Comparison of ENCODE assay signal across 12 mouse cellular contexts in genomic region chr14:27956801-27957200, GRCm38 (mm10).
DNase-seq lines count a peak whose midpoint lies in the region; TF ChIP-seq lines count a peak whose summit lies in the region.
"Had no signal": no experiment of that assay in that cellular context is flagged by ENCODE, and none has a peak within 500 bp of the region (broad histone marks: within the 10 kb centered on the region; RNA-seq: fewer than 3 reads in every experiment).

No protein-coding gene starts in this region.

- no peak overlapping the region for H3K4me2 ChIP-seq in myocyte (ENCODE audit: low read depth)
- H3K4me2 ChIP-seq: liver, embryonic 12.5 days had no signal

- no peaks in the 10 kb centered on the region for H3K79me2 ChIP-seq in myocyte (ENCODE audit: control insufficient read depth, insufficient read depth)

- H3K27ac ChIP-seq in layer of hippocampus, adult 2 months, result peak overlapping the region; percentile 29; the same call in 1 of the 2 replicates
- H3K27ac ChIP-seq: liver, embryonic 12.5 days had no signal

- no peak overlapping the region for H3ac ChIP-seq in myocyte (ENCODE audit: control insufficient read depth, insufficient read length)

- no peak for TF ChIP-seq CTCF in layer of hippocampus, adult 2 months (conservative IDR thresholded peaks at IDR 0.05)

- no peaks in the 10 kb centered on the region for H3K27me3 ChIP-seq in myocyte (ENCODE audit: control insufficient read depth, insufficient read depth, insufficient read length)
- H3K27me3 ChIP-seq: liver, embryonic 12.5 days had no signal

- no peak for TF ChIP-seq POLR2A in myocyte (IDR thresholded peaks at IDR 0.05; ENCODE audit: insufficient read length, low read depth)

- no peaks in the 10 kb centered on the region for H3K36me3 ChIP-seq in myocyte (ENCODE audit: control insufficient read depth, insufficient read depth)
- H3K36me3 ChIP-seq: G1E; liver, embryonic 12.5 days had no signal

- intact Hi-C loops in gastrocnemius, postnatal 14 days (cut with DNase I; ENCODE audit: low total_unique reads), result no loop called here

- peak; percentile 5 for DNase-seq in gastrocnemius, postnatal 14 days
- no peak for DNase-seq in gastrocnemius, postnatal 10 days
- DNase-seq in layer of hippocampus, adult 2 months (ENCODE audit: low spot score in 2 of 2), result no peak
- no peak for DNase-seq in layer of hippocampus, postnatal 14 days (ENCODE audit: low spot score in 2 of 2)
- peak; percentile 16 for DNase-seq in adrenal gland, postnatal 25 days
- no peak for DNase-seq in ovary, adult 18-20 months (ENCODE audit: low spot score)
- DNase-seq in liver, result no peak
- DNase-seq: cerebellum, postnatal 36 days; thymus, adult 18-20 months had no signal

- H3K4me3 ChIP-seq in layer of hippocampus, adult 2 months, result no peak overlapping the region
- no peak overlapping the region for H3K4me3 ChIP-seq in myocyte
- H3K4me3 ChIP-seq: liver, embryonic 12.5 days had no signal

TF ChIP-seq in myocyte, 11 proteins besides CTCF, POLR2A, EP300 and RAD21:
- TF ChIP-seq POLR2AphosphoS2 (IDR thresholded peaks at IDR 0.05; ENCODE audit: insufficient read length, low read depth) (no peak), CEBPB (IDR thresholded peaks at IDR 0.05; ENCODE audit: insufficient read depth, poor library complexity, severe bottlenecking) (0 out of 2 replicates have a peak, but pooled peaks have one; percentile 37), MYOG (IDR thresholded peaks at IDR 0.05; ENCODE audit: control insufficient read depth in 1 of 3, insufficient read depth in 1 of 3, insufficient read length in 2 of 3, low read depth in 2 of 3) (no peak), MYOD1 (IDR thresholded peaks at IDR 0.05; ENCODE audit: control insufficient read depth in 1 of 3, insufficient read length in 2 of 3, low read depth in 2 of 3) (peak in 1 of 3 experiments; percentile 49)

Comparison
In these comparisons a context has a peak if more than half of its experiments do, and no peak if none do; other contexts are left out.
1. DNase-seq: peak in gastrocnemius, postnatal 14 days (single experiment) and adrenal gland, postnatal 25 days (single experiment); none in gastrocnemius, postnatal 10 days (single experiment), layer of hippocampus, adult 2 months (0 of 2), layer of hippocampus, postnatal 14 days (0 of 2), ovary, adult 18-20 months (single experiment) and liver (single experiment).